Mouse (Mus musculus) liver, embryonic 14.5 days (tissue): ENCODE results near the gene Hist2h2ac.

Experiments used
- CTCF ChIP-seq: IDR thresholded peaks from 2 replicates; pipeline ENCODE4 v1.5.1; 2016; ENCODE audit warnings: antibody characterized with exemption, low read depth, control low read depth
- EP300 ChIP-seq: IDR thresholded peaks from 2 replicates; pipeline ENCODE4 v1.6.1; 2016; ENCODE audit warnings: antibody characterized with exemption, low read depth

DNA sequence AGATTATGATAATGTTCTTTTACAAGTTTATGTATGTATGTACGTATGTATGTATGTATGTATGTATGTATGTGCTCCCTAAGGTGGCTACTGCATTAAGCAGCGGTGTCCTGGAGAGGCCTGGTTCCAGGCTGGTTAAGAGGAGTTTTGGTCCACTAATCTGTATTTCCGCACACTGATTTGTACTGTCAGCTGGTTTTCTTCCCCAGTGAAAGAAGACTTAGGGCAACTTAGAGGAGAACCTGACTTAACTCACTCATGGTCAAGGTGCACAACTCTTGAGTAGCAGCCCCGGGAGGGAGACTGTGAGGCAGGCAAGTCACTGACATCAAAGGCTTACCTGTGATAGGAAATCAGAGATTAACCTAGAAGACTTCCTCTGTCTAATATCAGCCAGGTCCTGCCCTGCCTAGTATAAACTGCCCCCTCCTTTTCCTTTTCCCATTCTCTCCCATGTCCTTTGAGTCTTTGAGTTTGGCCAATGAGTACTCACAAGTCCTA lies 16.2 kb upstream of the Hist2h2ac start:
- TF ChIP-seq CTCF = no peak
- TF ChIP-seq EP300 = no peak; the same call in 1 of the 2 replicates
